Mouse (Mus musculus) liver, postnatal 0 days (tissue): Measurements from ENCODE around the gene Gm49384.

Experiments
- CTCF ChIP-seq: sonication (generic); IDR thresholded peaks from 2 replicates; pipeline ENCODE4 v1.5.1; 2016; ENCODE audit warnings: antibody characterized with exemption, low read depth
- EP300 ChIP-seq: IDR thresholded peaks from 2 replicates; pipeline ENCODE4 v1.6.1; 2016; ENCODE audit warnings: antibody characterized with exemption, low read depth, mild to moderate bottlenecking

- TF ChIP-seq CTCF (no peak), EP300 (no peak)
Observed at GRCm38 (mm10) chr12:69207926-69208325, 3.9 kb upstream of the Gm49384 start.
